Mouse (Mus musculus): ENCODE measurements around the gene Gm10447.
A peak's percentile ranks its signal among the peaks of the same experiment; 100 is the strongest.

DNA sequence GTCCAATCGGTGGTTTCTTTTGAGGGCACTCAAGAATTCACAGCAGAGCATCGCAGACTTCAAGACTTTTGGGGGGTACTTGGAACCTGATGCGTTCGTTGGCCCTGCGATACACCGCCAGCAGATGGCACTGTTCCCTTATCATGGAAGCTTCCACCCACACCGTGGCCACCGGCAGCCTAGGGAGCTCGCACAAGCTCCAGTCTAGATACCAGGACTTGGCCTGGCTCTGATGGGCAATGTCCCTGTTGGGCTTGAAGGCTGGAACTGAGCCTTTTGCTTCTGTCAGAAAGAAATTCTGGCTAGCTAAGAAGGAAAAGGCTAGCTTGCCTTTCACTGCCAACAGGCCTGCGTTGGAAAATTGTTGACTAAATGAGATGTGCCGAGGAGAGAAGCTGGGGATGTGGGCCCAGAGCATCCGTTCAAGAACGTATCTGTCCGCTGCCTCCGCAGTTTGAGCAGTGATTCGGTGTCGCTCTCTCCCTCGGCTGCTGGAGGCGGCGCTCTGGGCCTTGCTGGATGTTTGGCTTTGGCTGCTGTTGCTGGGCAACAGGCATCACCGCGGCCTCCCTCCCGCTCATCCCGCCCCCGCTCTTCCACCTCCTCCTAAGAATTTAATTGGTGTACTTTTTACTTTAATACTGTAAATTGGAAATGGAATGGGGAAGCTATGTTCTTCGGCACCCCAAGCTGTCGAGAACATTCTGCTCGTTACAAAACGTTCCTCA is 13.2 kb upstream of the Gm10447 start, which contains the start of gene Gm9837:
- TF ChIP-seq POLR2A (IDR thresholded peaks at IDR 0.05; ENCODE audit: extremely low read depth, insufficient read depth, low read length) = peak; percentile 70; the same call in 1 of the 2 replicates
- TF ChIP-seq CTCF (IDR thresholded peaks at IDR 0.05; ENCODE audit: extremely low read depth, insufficient read depth, low read length) = peak; percentile 91

Measured in cortical plate, adult 2 months (tissue).